Mouse (Mus musculus): Measurements from ENCODE around the gene Kcnc4. TPM values are rescaled to one million over a fixed set of nuclear protein-coding genes. Genes with fewer than 3 reads are reported as not detected.

The Kcnc4 gene
- polyA plus RNA-seq, 1 experiment, result 0.30 TPM

DNA sequence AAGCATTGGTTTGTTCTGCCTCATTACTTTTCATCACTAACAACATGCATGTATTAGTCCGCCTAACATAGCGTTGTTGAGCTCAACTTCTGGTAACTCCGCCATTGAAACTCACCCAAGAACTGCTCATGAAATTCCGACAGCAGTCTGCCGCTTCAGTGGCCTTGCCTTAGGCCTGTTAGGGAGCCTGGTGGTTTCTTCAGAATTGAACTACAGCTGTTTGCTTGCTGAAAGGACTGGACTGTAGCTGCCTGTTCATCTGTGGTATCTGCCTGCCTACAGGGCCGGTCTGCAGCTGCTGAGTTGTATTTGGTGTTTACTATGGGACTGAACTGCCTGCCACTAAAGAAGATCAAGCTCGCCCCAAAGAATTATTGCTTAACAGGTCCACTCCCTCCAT, 58.0 kb downstream of the Kcnc4 start:
- DNase-seq (ENCODE audit: low read depth, low spot score), result no peak
- WGBS, result 84% methylated on average over 7 of the region's 7 CpGs

DNA sequence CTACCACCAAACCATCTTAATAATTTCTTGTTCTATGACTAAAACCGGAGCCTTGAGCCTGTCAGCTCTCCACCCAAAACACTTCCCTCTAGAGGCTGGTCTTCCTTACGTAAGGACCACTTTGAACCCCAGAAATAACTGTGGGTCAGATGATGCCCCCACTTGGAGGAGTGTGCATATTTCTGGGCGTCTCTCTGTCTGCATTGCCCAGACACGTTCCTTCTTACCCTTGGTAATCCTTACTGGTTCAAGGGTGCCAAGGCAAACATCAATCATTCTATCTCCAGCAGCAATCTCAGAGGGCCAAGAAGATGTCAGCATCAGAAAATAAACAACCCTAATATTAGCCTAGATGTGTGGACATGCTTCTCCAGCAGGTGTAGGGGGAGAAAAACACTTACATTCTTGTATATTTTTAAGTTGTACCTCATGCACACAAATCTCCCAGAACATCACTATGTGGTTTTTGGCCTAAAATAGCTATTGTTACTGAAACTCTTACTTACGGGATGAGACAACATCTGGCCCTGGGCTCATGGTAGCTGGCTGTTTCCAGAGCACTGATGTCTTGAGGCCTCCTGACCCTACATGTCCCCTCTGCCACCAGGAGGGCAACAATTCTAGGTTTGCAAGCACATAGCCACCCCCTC, 59.2 kb downstream of the Kcnc4 start:
- 75% methylated on average over 5 of the region's 5 CpGs for WGBS
- no peak for DNase-seq (ENCODE audit: low read depth, low spot score)

GRCm38 (mm10) chr3:107391198-107391597, 68.2 kb downstream of the Kcnc4 start:
- no peak for DNase-seq (ENCODE audit: low read depth, low spot score)
- WGBS, result 53% methylated on average over 4 of the region's 4 CpGs

Other genes with a start within 250 kb of the Kcnc4 start
- gene Cym, start 237.8 kb downstream of the Kcnc4 start, polyA plus RNA-seq (2012; rRNA removed), result 0.10 and 1.4 TPM in 2 replicates
- not detected in 2 replicates for gene A630076J17Rik, start 228.9 kb downstream of the Kcnc4 start, polyA plus RNA-seq (2012; rRNA removed)
- gene Prok1, start 219.8 kb downstream of the Kcnc4 start, polyA plus RNA-seq (2012; rRNA removed), result 0.11 TPM in 1 of 2 replicates, not detected in the other
- 117 and 129 TPM in 2 replicates for gene Lamtor5, start 180.7 kb downstream of the Kcnc4 start, polyA plus RNA-seq (2012; rRNA removed)
- gene Slc16a4, start 168.3 kb downstream of the Kcnc4 start, polyA plus RNA-seq (2012; rRNA removed), result 0.05 and 0.19 TPM in 2 replicates
- 4.3 and 6.9 TPM in 2 replicates for gene Rbm15, start 125.9 kb downstream of the Kcnc4 start, polyA plus RNA-seq (2012; rRNA removed)
- 2.5 and 2.8 TPM in 2 replicates for gene Slc6a17, start 58.5 kb upstream of the Kcnc4 start, polyA plus RNA-seq (2012; rRNA removed)
- gene Ubl4b, start 95.5 kb upstream of the Kcnc4 start, polyA plus RNA-seq (2012; rRNA removed), result not detected in 2 replicates
- gene Alx3, start 135.5 kb upstream of the Kcnc4 start, polyA plus RNA-seq (2012; rRNA removed), result not detected in 2 replicates
- not detected in 2 replicates for gene Gm10961, start 171.8 kb upstream of the Kcnc4 start, polyA plus RNA-seq (2012; rRNA removed)
- gene Strip1, start 172.1 kb upstream of the Kcnc4 start, polyA plus RNA-seq (2012; rRNA removed), result 40.0 and 51.3 TPM in 2 replicates
- gene Ahcyl1, start 237.0 kb upstream of the Kcnc4 start, polyA plus RNA-seq (2012; rRNA removed), result 35.8 and 54.7 TPM in 2 replicates